11 mouse cellular contexts compared by ENCODE assay signal in genomic region chr3:152208096-152208885, GRCm38 (mm10). TPM values are rescaled to one million over a fixed set of nuclear protein-coding genes. Genes with fewer than 3 reads are reported as not detected.
DNase-seq lines count a peak whose midpoint lies in the region; ATAC-seq and TF ChIP-seq lines count a peak whose summit lies in the region.
"Had no signal": no experiment of that assay in that cellular context is flagged by ENCODE, and none has a peak within 500 bp of the region (broad histone marks: within the 10 kb centered on the region; RNA-seq: fewer than 3 reads in every experiment).

No protein-coding gene starts in this region.

- DNase-seq in heart, postnatal 4 days, result no peak
- DNase-seq in testis, postnatal 10 days (ENCODE audit: low spot score), result no peak
- no peak for DNase-seq in adrenal gland, adult 18-20 months (ENCODE audit: low spot score in 2 of 2)
- DNase-seq in lung, postnatal 14 days, result no peak
- DNase-seq: adrenal gland, postnatal 36 days; lung, postnatal 36 days; right cerebral cortex, adult 18-20 months had no signal

- H3K27me3 ChIP-seq in heart, embryonic 12.5 days (replicated peaks), result no peaks in the 10 kb centered on the region
- no peaks in the 10 kb centered on the region for H3K27me3 ChIP-seq in testis, adult 2 months (ENCODE audit: control insufficient read depth, insufficient read depth, low read length)
- no peaks in the 10 kb centered on the region for H3K27me3 ChIP-seq in liver, embryonic 12.5 days (replicated peaks)

- peaks cover 22% of the 10 kb centered on the region for H3K4me1 ChIP-seq in heart, embryonic 12.5 days (replicated peaks)
- peaks cover 2% of the 10 kb centered on the region; the same call in 1 of the 2 replicates for H3K4me1 ChIP-seq in testis, adult 2 months (ENCODE audit: control insufficient read depth, insufficient read depth, low read length)
- peaks cover 58% of the 10 kb centered on the region for H3K4me1 ChIP-seq in liver, embryonic 12.5 days

- 88% methylated on average over 7 of the region's 7 CpGs for WGBS in heart, embryonic 12.5 days
- WGBS in liver, embryonic 12.5 days (ENCODE audit: insufficient replicate concordance), result 85% methylated on average over 7 of the region's 7 CpGs

- H3K36me3 ChIP-seq in heart, embryonic 12.5 days, result peaks cover 3% of the 10 kb centered on the region; the same call in 1 of the 2 replicates
- no peaks in the 10 kb centered on the region; the same call in 1 of the 2 replicates for H3K36me3 ChIP-seq in testis, adult 2 months (ENCODE audit: control insufficient read depth, insufficient read depth, low read length)
- H3K36me3 ChIP-seq in liver, embryonic 12.5 days, result peaks cover 24% of the 10 kb centered on the region

- no peaks in the 10 kb centered on the region for H3K9me3 ChIP-seq in heart, embryonic 12.5 days (replicated peaks)
- H3K9me3 ChIP-seq in liver, embryonic 12.5 days (replicated peaks), result no peaks in the 10 kb centered on the region

- no peak for ATAC-seq in heart, embryonic 12.5 days (ENCODE audit: insufficient number of reproducible peaks, low FRiP score)
- no peak for ATAC-seq in liver, embryonic 12.5 days
- ATAC-seq in monocyte, adult 5-6 weeks (replicated peaks; ENCODE audit: insufficient number of reproducible peaks, low FRiP score, low TSS enrichment, poor library complexity, severe bottlenecking), result no peak

- H3K4me2 ChIP-seq in heart, embryonic 12.5 days, result peak overlapping the region; percentile 48
- peak overlapping the region; percentile 86 for H3K4me2 ChIP-seq in liver, embryonic 12.5 days

- no peak for TF ChIP-seq CTCF in testis, adult 2 months (IDR thresholded peaks at IDR 0.05; ENCODE audit: control insufficient read depth, insufficient read depth, insufficient replicate concordance, low read depth, low read length)

- H3K9ac ChIP-seq in heart, embryonic 12.5 days, result 0 out of 2 replicates have a peak overlapping the region, but pooled peaks have one; percentile 45
- no peak overlapping the region for H3K9ac ChIP-seq in liver, embryonic 12.5 days

- no peak for TF ChIP-seq POLR2A in testis, adult 2 months (IDR thresholded peaks at IDR 0.05; ENCODE audit: control insufficient read depth, low read depth, low read length)

- H3K4me3 ChIP-seq in heart, embryonic 12.5 days, result 0 out of 2 replicates have a peak overlapping the region, but pooled peaks have one; percentile 9
- H3K4me3 ChIP-seq in testis, adult 2 months (ENCODE audit: control insufficient read depth, low read depth, low read length), result peak overlapping the region; percentile 76
- H3K4me3 ChIP-seq in liver, embryonic 12.5 days, result peak overlapping the region; percentile 95

- no peak overlapping the region for H3K27ac ChIP-seq in heart, embryonic 12.5 days (ENCODE audit: poor library complexity, severe bottlenecking)
- no peak overlapping the region for H3K27ac ChIP-seq in testis, adult 2 months (ENCODE audit: control insufficient read depth, insufficient read depth, low read depth, low read length)
- peak overlapping the region; percentile 7; the same call in 1 of the 2 replicates for H3K27ac ChIP-seq in liver, embryonic 12.5 days

RNA-seq across cellular contexts. Expression of gene Dnajb4, which starts 1.8 kb away (rescaled TPM):
- 53.0 and 56.3 TPM in 2 replicates for polyA plus RNA-seq in heart, embryonic 12.5 days (2016; fragmentation: Nextera tagmentation; extraction: Ambion mirVana)
- 10 to 100 TPM; 58.3 to 62.3 TPM for total RNA-seq in heart, postnatal 4 days (2021)
- polyA plus RNA-seq in testis, adult 2 months (2012; rRNA removed), result 72.6 and 94.4 TPM in 2 replicates
- 35.7 and 36.3 TPM in 2 replicates for polyA plus RNA-seq in liver, embryonic 12.5 days (2016; fragmentation: Nextera tagmentation; extraction: Ambion mirVana)
- 10 to 100 TPM; 75.4 to 76.8 TPM for total RNA-seq in adrenal gland, adult 18-20 months (2021)
- 90.9 to 144 TPM (median 114 TPM) in 3 replicates for total RNA-seq in monocyte, adult 5-6 weeks (2017)

RNA-seq across cellular contexts. Expression of gene Fubp1, which starts 1.9 kb away (rescaled TPM):
- 142 and 146 TPM in 2 replicates for polyA plus RNA-seq in heart, embryonic 12.5 days (2016; fragmentation: Nextera tagmentation; extraction: Ambion mirVana)
- 100 to 1,000 TPM in 1 of 2 experiments, 10 to 100 TPM in 1; 99.9 to 108 TPM for total RNA-seq in heart, postnatal 4 days (2021)
- 55.8 and 58.6 TPM in 2 replicates for polyA plus RNA-seq in testis, adult 2 months (2012; rRNA removed)
- 143 and 144 TPM in 2 replicates for polyA plus RNA-seq in liver, embryonic 12.5 days (2016; fragmentation: Nextera tagmentation; extraction: Ambion mirVana)
- 100 to 1,000 TPM; 107 to 113 TPM for total RNA-seq in adrenal gland, adult 18-20 months (2021)
- total RNA-seq in monocyte, adult 5-6 weeks (2017), result 165 to 273 TPM (median 214 TPM) in 3 replicates

RNA-seq across cellular contexts. Expression of gene Gipc2, which starts 42.3 kb away (rescaled TPM):
- polyA plus RNA-seq in heart, embryonic 12.5 days (2016; fragmentation: Nextera tagmentation; extraction: Ambion mirVana), result 1.3 and 4.5 TPM in 2 replicates
- 1 to 10 TPM; 3.5 to 4.6 TPM for total RNA-seq in heart, postnatal 4 days (2021)
- 7.5 and 9.7 TPM in 2 replicates for polyA plus RNA-seq in testis, adult 2 months (2012; rRNA removed)
- 11.3 and 12.3 TPM in 2 replicates for polyA plus RNA-seq in liver, embryonic 12.5 days (2016; fragmentation: Nextera tagmentation; extraction: Ambion mirVana)
- under 1 TPM in 1 of 2 experiments, not detected in 1; 0.30 TPM for total RNA-seq in adrenal gland, adult 18-20 months (2021)
- 2.5 to 6.6 TPM in 2 of 3 replicates, not detected in the other for total RNA-seq in monocyte, adult 5-6 weeks (2017)

RNA-seq across cellular contexts. Expression of gene Nexn, which starts 57.9 kb away (rescaled TPM):
- polyA plus RNA-seq in heart, embryonic 12.5 days (2016; fragmentation: Nextera tagmentation; extraction: Ambion mirVana), result 226 and 246 TPM in 2 replicates
- 100 to 1,000 TPM; 281 to 301 TPM for total RNA-seq in heart, postnatal 4 days (2021)
- polyA plus RNA-seq in testis, adult 2 months (2012; rRNA removed), result 0.65 and 0.81 TPM in 2 replicates
- polyA plus RNA-seq in liver, embryonic 12.5 days (2016; fragmentation: Nextera tagmentation; extraction: Ambion mirVana), result 2.2 and 2.5 TPM in 2 replicates
- 1 to 10 TPM; 4.3 to 5.8 TPM for total RNA-seq in adrenal gland, adult 18-20 months (2021)
- total RNA-seq in monocyte, adult 5-6 weeks (2017), result not detected in 3 replicates

Comparison
In these comparisons a context has a peak if more than half of its experiments do, and no peak if none do; other contexts are left out.
1. H3K4me3 ChIP-seq: peak in every context shown above with its lines; median percentile 95 in liver, embryonic 12.5 days; 76 in testis, adult 2 months; 9 in heart, embryonic 12.5 days.